Mouse (Mus musculus) kidney, embryonic 14.5 days (tissue): ENCODE measurements around the gene Slc22a14. TPM values are rescaled to one million over a fixed set of nuclear protein-coding genes. Genes with fewer than 3 reads are reported as not detected.

ENCODE experiments used
- ATAC-seq: fragments of 200-750 bp; cut with Nextera tagmentation; 2 replicates; pipeline ENCODE4 v1.8.0; 2017; ENCODE audit warnings: moderate number of reproducible peaks, mild to moderate bottlenecking, moderate TSS enrichment, moderate library complexity; ENCODE audit not compliant: low FRiP score, low TSS enrichment
- H3K27ac ChIP-seq: fragments of 300-500 bp; sonication (generic); 2 replicates; pipeline ENCODE4 v1.5.1; 2014; ENCODE audit warnings: low read depth, mild to moderate bottlenecking, low read length, moderate library complexity, mixed read lengths
- H3K27me3 ChIP-seq: fragments of 300-500 bp; sonication (generic); 2 replicates; pipeline ENCODE4 v1.6.1; 2014; ENCODE audit warnings: mild to moderate bottlenecking, low read length; ENCODE audit not compliant: control insufficient read depth, insufficient read depth
- H3K36me3 ChIP-seq: fragments of 300-500 bp; sonication (generic); 2 replicates; pipeline ENCODE4 v1.6.1; 2014; ENCODE audit warnings: low read length, mixed read lengths; ENCODE audit not compliant: control insufficient read depth, insufficient read depth
- H3K4me1 ChIP-seq: fragments of 300-500 bp; sonication (generic); 2 replicates; pipeline ENCODE4 v1.6.1; 2014; ENCODE audit warnings: low read length, mixed read lengths; ENCODE audit not compliant: control insufficient read depth, insufficient read depth
- H3K4me2 ChIP-seq: fragments of 300-500 bp; sonication (generic); replicated peaks from 2 replicates; pipeline ENCODE4 v1.6.1; 2014; ENCODE audit warnings: low read depth, mild to moderate bottlenecking, low read length
- H3K4me3 ChIP-seq: fragments of 300-500 bp; sonication (generic); 2 replicates; pipeline ENCODE4 v1.5.1; 2014; ENCODE audit warnings: mild to moderate bottlenecking, low read length
- H3K9ac ChIP-seq: fragments of 300-500 bp; sonication (generic); 2 replicates; pipeline ENCODE4 v1.6.1; 2014; ENCODE audit warnings: low read depth, mild to moderate bottlenecking, low read length, moderate library complexity
- H3K9me3 ChIP-seq: fragments of 300-500 bp; sonication (generic); 2 replicates; pipeline ENCODE4 v1.6.1; 2016; ENCODE audit warnings: low read length; ENCODE audit not compliant: control insufficient read depth
- WGBS: fragments of 180-500 bp; shearing (Covaris S2); extraction: QIAGEN DNeasy Blood & Tissue Kit; methylation state at CpG from one replicate; pipeline ENCODE4 v1.1.7; 2014; 5-methylcytosine and 5-hydroxymethylcytosine counted together
- polyA plus RNA-seq: library from polyadenylated mRNA; unstranded; fragments of >200 nt; fragmentation: Nextera tagmentation; extraction: Ambion mirVana; gene quantifications from 2 replicates; pipeline ENCODE4 v1.2.1, GENCODE M21; 2014

Slc22a14 gene
- polyA plus RNA-seq, 1 experiment from 2014 or later, result not detected

- WGBS, result 8% methylated on average over 7 of the region's 7 CpGs
- H3K27me3 ChIP-seq, result no peaks in the 10 kb centered on the region
- H3K27ac ChIP-seq, result no peak overlapping the region
- H3K9me3 ChIP-seq, result no peaks in the 10 kb centered on the region
- peaks cover 13% of the 10 kb centered on the region for H3K4me1 ChIP-seq
- peak; percentile 1; the same call in 1 of the 2 replicates for ATAC-seq
- peak overlapping the region; percentile 92 for H3K4me3 ChIP-seq
- H3K4me2 ChIP-seq, result peak overlapping the region; percentile 62
- no peaks in the 10 kb centered on the region for H3K36me3 ChIP-seq
- H3K9ac ChIP-seq, result peak overlapping the region; percentile 99
These were observed 36.0 kb upstream of the Slc22a14 start for GRCm38 (mm10) chr9:119401351-119401750.

- Histone ChIP-seq H3K4me2 (no peak overlapping the region), H3K4me1 (no peaks in the 10 kb centered on the region), H3K27ac (no peak overlapping the region), H3K9me3 (no peaks in the 10 kb centered on the region), H3K4me3 (no peak overlapping the region), H3K9ac (no peak overlapping the region), H3K36me3 (no peaks in the 10 kb centered on the region; the same call in 1 of the 2 replicates), H3K27me3 (no peaks in the 10 kb centered on the region)
- WGBS, result 85% methylated on average over 1 of the region's 1 CpGs
- no peak for ATAC-seq
These were observed 29.5 kb upstream of the Slc22a14 start for GRCm38 (mm10) chr9:119394808-119395207.

- 89% methylated on average over 2 of the region's 2 CpGs for WGBS
- H3K27me3 ChIP-seq, result no peaks in the 10 kb centered on the region
- no peaks in the 10 kb centered on the region for H3K9me3 ChIP-seq
- H3K9ac ChIP-seq, result no peak overlapping the region
- H3K4me1 ChIP-seq, result no peaks in the 10 kb centered on the region
- H3K4me3 ChIP-seq, result no peak overlapping the region
- no peaks in the 10 kb centered on the region; the same call in 1 of the 2 replicates for H3K36me3 ChIP-seq
- H3K4me2 ChIP-seq, result no peak overlapping the region
- no peak for ATAC-seq
- H3K27ac ChIP-seq, result no peak overlapping the region
These were observed 24.9 kb upstream of the Slc22a14 start for GRCm38 (mm10) chr9:119390214-119390613.

GRCm38 (mm10) chr9:119388956-119389355, 23.6 kb upstream of the Slc22a14 start:
- Histone ChIP-seq H3K4me2 (no peak overlapping the region), H3K9ac (no peak overlapping the region), H3K27ac (no peak overlapping the region), H3K27me3 (no peaks in the 10 kb centered on the region), H3K4me3 (no peak overlapping the region), H3K9me3 (no peaks in the 10 kb centered on the region), H3K36me3 (no peaks in the 10 kb centered on the region; the same call in 1 of the 2 replicates), H3K4me1 (no peaks in the 10 kb centered on the region)
- no peak for ATAC-seq
- WGBS, result 45% methylated on average over 5 of the region's 5 CpGs

GRCm38 (mm10) chr9:119382603-119383002, 17.2 kb upstream of the Slc22a14 start:
- Histone ChIP-seq H3K4me2 (no peak overlapping the region), H3K9ac (no peak overlapping the region), H3K27ac (no peak overlapping the region), H3K36me3 (no peaks in the 10 kb centered on the region; the same call in 1 of the 2 replicates), H3K27me3 (no peaks in the 10 kb centered on the region), H3K9me3 (no peaks in the 10 kb centered on the region), H3K4me1 (no peaks in the 10 kb centered on the region), H3K4me3 (no peak overlapping the region)
- ATAC-seq, result no peak
- 64% methylated on average over 6 of the region's 6 CpGs for WGBS

- H3K36me3 ChIP-seq, result no peaks in the 10 kb centered on the region; the same call in 1 of the 2 replicates
These were observed 12.9 kb upstream of the Slc22a14 start for GRCm38 (mm10) chr9:119378231-119378630.

GRCm38 (mm10) chr9:119375556-119375955, 10.2 kb upstream of the Slc22a14 start:
- Histone ChIP-seq H3K4me1 (no peaks in the 10 kb centered on the region), H3K4me2 (no peak overlapping the region), H3K4me3 (no peak overlapping the region), H3K36me3 (no peaks in the 10 kb centered on the region; the same call in 1 of the 2 replicates), H3K9me3 (no peaks in the 10 kb centered on the region), H3K27me3 (no peaks in the 10 kb centered on the region), H3K27ac (no peak overlapping the region), H3K9ac (no peak overlapping the region)
- ATAC-seq, result no peak
- 55% methylated on average over 6 of the region's 6 CpGs for WGBS

More at GRCm38 (mm10) chr9:119378231-119378630, 12.9 kb upstream of the Slc22a14 start:
- H3K9ac ChIP-seq, result no peak overlapping the region
- no peaks in the 10 kb centered on the region for H3K9me3 ChIP-seq
- no peaks in the 10 kb centered on the region for H3K27me3 ChIP-seq
- no peaks in the 10 kb centered on the region for H3K4me1 ChIP-seq
- H3K27ac ChIP-seq, result no peak overlapping the region
- ATAC-seq, result no peak
- H3K4me2 ChIP-seq, result no peak overlapping the region
- H3K4me3 ChIP-seq, result no peak overlapping the region
- WGBS, result 81% methylated on average over 4 of the region's 4 CpGs

GRCm38 (mm10) chr9:119375008-119375407, 9.7 kb upstream of the Slc22a14 start:
- H3K4me3 ChIP-seq, result no peak overlapping the region
- no peaks in the 10 kb centered on the region for H3K27me3 ChIP-seq
- H3K27ac ChIP-seq, result no peak overlapping the region
- 0 out of 2 replicates have a peak, but pooled peaks have one; percentile 32 for ATAC-seq
- no peaks in the 10 kb centered on the region for H3K36me3 ChIP-seq
- WGBS, result 34% methylated on average over 3 of the region's 3 CpGs
- H3K4me2 ChIP-seq, result no peak overlapping the region
- no peaks in the 10 kb centered on the region for H3K4me1 ChIP-seq
- H3K9me3 ChIP-seq, result no peaks in the 10 kb centered on the region
- no peak overlapping the region for H3K9ac ChIP-seq

GRCm38 (mm10) chr9:119371251-119371650, 5.9 kb upstream of the Slc22a14 start:
- Histone ChIP-seq H3K9me3 (no peaks in the 10 kb centered on the region), H3K36me3 (no peaks in the 10 kb centered on the region; the same call in 1 of the 2 replicates), H3K4me1 (no peaks in the 10 kb centered on the region), H3K4me2 (no peak overlapping the region), H3K9ac (no peak overlapping the region), H3K4me3 (no peak overlapping the region), H3K27me3 (no peaks in the 10 kb centered on the region), H3K27ac (no peak overlapping the region)
- ATAC-seq, result no peak
- 54% methylated on average over 4 of the region's 4 CpGs for WGBS
